Mouse (Mus musculus): ENCODE measurements at regions not wholly inside any gene's neighbourhood (a gene's known extent, or its start where the extent isn't known, plus 50 kb on each side); places are given as distances from the start of the nearest gene placed in this dataset.

DNA sequence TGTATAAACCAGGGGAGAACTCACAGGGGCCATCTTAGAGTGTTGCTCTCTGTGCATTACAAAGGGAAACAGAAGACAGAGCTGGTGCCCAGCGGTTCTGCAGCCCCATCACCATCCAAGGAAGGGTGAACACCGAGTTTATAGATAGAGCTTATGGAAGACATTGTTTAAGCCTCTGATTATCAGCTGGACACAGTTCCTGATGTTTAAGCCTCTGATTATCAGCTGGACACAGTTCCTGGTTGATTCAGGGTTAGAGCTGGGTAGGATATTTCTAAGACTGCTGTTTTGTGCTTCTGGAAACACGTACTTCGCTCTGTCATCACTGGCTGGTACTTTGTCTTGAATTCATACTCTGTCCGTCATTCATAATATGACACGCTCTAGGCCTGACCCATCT is 79.9 kb upstream of the Prickle1 start:
- ATAC-seq (replicated peaks; ENCODE audit: low FRiP score, low TSS enrichment, poor library complexity, severe bottlenecking): no peak

DNA sequence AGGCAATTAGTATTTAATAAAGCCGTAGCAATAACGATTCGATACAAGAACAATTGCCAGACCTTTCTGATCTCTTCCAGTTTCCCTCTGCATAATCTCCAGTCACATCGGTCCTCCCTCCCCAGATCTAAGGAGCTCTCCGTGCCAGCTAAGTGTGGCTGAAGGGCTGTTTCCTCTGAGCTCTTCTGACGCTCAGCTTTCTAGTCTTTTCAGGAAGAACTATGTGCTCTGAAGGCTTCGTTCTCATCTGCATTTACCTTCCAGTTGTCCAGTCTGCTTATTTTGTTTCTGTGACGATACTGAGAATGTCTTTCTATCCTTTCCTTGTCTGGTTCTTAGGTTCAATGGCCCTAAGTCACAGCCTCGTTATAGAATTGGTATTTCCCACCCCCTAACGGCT is 78.3 kb upstream of the Prickle1 start:
- no peak for ATAC-seq (replicated peaks; ENCODE audit: low FRiP score, low TSS enrichment, poor library complexity, severe bottlenecking)

DNA sequence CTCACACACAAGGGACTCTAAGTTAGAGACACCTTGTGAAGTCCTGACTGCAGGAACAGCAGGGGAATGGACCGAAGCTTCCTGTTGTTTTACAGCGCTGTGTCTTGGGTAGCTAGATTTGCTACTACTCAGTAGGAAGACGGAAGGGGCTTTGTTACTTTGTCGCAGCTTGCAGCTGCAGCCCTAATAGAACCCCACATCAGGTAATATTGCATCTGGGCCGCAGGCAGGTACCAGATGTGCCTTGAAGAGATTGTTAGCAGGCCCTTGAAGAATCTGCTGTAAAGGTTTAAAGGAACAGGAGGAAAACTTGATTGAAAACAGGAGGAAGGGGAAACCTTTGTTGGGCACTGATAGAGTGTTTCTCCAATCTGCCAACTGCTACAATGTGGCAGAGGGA is 68.2 kb upstream of the Prickle1 start:
- no peak for ATAC-seq (replicated peaks; ENCODE audit: low FRiP score, low TSS enrichment, poor library complexity, severe bottlenecking)

DNA sequence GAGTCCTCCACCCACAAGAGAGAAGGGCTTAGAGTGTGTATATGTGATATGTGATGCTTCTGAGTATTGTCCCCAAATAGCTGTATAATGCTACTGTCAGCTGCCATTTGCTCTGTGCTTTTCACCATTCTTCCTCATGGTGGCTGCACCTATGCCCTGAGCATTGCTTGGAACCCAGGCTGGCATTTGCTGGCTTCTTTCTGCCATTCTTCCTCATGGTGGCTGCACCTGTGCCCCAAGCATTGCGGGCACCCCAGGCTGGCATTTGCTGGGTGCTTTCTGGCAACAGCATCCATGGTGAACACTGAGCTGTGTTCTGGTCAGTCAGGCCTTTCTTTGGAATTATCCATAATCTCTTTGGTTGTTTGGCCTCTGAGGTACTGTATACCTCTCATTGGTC is 66.9 kb upstream of the Prickle1 start:
- no peak for ATAC-seq (replicated peaks; ENCODE audit: low FRiP score, low TSS enrichment, poor library complexity, severe bottlenecking)

DNA sequence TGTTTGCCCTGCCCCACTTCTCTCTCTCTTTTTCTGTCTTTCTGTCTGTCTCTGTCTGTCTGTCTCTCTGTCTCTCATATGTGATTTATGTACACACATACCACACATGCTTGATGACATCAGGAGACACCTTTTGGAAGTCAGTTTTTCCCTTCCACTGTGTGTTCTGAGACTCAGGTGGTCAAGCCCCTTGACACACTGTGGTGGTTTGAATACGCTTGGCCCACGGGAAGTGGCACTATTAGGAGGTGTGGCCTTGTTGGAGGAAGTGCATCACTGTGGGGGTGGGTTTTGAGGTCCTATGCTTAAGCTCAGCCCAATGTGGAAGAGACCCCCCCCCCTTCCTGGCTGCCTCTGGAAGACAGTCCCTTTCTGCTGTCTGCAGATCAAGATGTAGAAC is 66.1 kb upstream of the Prickle1 start:
- ATAC-seq (replicated peaks; ENCODE audit: low FRiP score, low TSS enrichment, poor library complexity, severe bottlenecking): no peak

DNA sequence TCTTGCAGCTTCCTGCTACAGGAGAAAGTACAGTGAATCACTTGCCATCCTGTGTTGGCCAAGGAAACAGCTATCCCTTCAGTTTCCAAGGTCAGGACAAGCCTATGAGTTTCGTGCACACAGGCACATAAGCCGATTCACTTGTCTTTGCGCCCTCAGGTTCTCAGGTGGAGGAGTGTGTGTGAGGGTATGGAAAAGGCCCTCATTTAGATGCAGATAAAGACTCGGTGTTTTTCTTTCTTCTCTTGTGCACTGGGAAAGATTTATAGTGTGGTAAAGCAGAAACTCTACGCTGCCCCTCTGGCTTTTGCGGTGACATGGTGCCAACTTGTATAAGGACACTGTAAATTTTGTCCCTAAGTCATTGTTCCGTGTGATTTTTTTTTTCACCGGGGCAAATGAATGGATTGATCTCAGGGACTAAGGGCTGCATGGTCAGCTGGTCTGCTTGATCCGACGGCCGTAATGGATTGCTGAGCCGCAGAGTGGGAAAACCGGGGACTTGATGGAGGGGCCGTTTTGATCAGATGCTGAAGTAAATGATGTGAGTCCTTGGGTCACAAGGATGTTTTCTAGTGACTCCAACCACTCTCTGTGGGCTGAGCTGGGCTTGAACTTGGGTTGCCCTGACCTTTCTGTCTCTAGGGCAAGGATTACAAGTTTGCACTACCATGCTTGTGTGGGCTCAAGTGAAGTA is 65.4 kb upstream of the Prickle1 start:
- no peak for ATAC-seq (replicated peaks; ENCODE audit: low FRiP score, low TSS enrichment, poor library complexity, severe bottlenecking)

DNA sequence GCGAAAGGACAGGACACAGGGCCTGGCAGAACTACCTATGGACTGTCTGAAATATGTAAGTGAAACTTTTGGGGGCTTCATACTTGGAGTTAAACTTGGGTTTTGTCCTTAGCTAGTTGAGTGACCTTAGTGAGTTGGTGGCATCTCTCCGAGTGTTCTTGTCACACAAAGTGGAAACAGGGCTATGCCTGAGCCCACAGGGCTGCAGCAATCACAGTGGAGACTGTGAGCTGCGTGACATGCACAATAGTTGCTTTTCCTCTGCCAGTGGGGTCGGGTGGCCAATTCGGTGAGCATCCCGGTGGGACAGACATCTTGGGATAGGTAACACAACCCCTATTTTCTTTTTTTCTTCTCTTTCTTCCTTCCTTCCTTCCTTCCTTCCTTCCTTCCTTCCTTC is 61.5 kb upstream of the Prickle1 start:
- no peak for ATAC-seq (replicated peaks; ENCODE audit: low FRiP score, low TSS enrichment, poor library complexity, severe bottlenecking)

DNA sequence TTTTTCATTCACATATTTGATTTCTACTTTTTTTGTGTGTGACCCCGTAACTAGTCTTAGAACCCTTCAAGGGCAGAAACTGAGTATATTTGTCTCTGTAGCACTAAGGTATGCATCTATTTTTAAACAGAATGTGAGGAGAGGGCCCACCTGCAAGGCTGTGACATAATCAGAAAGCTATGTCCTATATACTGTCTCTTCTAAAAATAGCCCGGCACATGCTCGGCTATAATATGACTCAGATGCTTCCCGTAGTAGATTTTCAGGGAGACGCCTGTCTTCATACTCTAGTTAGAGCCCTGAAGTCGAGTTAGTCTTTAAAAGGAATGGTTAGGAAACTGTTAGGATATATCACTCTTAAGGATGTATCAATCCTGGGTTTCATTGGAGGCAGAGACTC is 61.0 kb upstream of the Prickle1 start:
- no peak for ATAC-seq (replicated peaks; ENCODE audit: low FRiP score, low TSS enrichment, poor library complexity, severe bottlenecking)

DNA sequence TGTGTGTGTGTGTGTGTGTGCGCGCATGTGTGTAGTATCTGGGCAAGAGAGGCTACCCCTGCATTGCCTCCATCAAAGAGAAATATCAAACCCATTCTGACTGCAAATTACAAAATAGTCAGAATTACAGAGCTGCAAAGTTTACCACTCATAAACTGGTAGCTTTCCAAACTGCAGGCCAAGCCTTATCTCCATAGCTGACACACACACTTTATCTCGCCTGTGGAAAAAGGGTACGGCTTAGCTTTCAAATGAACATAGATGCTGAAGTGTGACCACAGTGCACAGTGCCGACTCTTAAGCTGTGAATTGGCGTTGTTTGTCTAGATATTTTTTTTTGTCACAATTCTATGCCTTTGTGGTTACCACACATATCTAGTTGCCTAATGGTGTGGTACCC is 60.1 kb upstream of the Prickle1 start:
- peak; percentile 61; the same call in 1 of the 2 replicates for ATAC-seq (replicated peaks; ENCODE audit: low FRiP score, low TSS enrichment, poor library complexity, severe bottlenecking)

DNA sequence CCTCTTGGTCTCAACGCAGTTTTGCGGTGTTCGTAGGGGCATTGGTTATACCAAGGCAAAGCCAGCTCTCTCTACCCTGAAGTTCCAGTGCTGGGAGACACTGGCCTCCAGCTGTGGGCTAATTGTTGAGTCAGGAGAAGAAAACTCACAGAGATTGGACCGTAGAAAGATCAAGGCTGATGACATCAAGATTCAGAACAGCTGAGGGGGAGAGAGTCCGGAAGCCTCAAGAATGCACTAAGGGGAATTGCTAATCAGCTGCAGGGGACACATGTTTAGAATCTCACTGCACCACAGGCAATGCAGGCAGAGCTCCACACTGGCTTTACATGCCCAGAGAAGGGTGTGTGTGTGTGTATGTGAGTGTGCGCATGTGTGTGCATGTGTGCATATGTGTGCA is 59.6 kb upstream of the Prickle1 start:
- no peak for ATAC-seq (replicated peaks; ENCODE audit: low FRiP score, low TSS enrichment, poor library complexity, severe bottlenecking)

DNA sequence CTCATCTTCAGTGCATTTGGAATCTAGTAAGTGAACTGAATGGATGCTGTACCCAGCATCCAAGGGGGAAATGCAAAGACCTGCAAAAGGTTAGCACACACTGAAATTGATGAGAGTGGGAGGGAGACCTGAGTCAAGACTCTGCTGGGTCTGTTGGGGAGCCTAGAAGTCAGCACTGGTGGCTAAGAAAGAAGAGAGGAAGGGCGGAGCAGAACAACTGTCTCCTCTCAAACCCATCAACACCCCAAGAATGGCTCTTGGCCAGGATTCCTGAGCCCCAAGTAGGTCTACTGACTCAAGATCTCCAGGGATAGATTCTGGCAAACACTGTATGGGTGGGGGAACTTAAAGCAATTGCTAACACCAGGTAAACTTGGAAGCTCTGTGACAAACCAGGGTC is 57.7 kb upstream of the Prickle1 start:
- no peak for ATAC-seq (replicated peaks; ENCODE audit: low FRiP score, low TSS enrichment, poor library complexity, severe bottlenecking)

DNA sequence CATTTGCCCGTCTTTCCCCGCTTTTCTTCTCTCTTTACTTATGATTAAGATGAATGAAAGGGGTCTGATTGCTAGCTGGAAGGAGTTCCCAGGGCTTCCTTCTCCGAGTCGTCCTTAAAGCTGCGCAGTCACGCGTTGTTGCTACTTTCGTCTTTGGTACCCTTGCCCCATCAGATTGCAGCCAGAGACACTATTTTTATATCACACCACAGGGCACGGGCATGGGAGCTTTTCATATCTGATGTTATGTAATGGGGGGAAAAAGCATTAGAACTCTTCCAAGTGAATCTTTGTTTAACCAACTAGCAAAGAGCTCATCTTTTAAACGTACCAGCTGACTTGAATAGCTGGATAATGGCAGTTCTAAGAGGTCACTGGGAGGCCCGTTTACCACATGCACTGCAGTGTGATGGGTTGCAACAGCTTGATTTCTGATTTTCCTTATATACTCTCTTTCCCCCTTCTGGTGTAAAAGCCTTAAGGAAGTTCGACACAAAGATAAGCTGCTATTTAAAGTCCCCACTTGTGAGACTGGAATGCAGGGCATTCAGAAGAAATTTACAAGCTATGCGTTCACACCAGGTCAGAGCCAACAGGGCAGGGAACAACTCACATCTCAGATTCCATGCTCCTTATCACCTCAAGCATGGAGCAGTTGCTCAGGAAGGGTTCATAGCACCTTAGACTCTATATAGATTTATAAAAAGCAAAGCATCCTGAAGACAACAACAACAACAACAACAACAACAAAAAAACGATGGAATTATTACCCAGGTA is 55.5 kb upstream of the Prickle1 start:
- no peak for ATAC-seq (replicated peaks; ENCODE audit: low FRiP score, low TSS enrichment, poor library complexity, severe bottlenecking)

DNA sequence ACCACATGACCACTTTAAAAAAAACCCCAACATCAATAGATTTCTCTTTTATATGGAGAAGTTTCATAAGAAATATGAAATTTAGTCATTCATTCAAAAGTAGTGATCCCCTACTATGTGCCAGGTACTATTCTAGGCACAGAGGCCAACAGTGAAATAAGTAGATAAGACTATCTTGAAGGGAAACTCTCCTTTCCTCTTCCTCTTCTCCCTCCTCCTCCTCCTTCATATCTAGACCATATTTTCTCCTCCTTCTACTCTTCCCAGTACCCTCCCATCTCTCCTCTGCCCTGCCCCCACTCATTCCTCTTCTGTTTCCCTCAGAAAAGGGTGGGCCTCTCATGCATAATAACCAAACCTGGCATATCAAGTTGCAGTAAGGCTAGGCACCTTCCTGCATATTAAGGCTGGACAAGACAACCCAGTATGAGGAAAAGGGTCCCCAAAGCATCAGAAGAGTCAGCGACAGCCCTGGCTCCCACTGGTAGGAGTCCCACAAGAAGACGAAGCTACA is 54.4 kb upstream of the Prickle1 start:
- no peak; the same call in 1 of the 2 replicates for ATAC-seq (replicated peaks; ENCODE audit: low FRiP score, low TSS enrichment, poor library complexity, severe bottlenecking)

DNA sequence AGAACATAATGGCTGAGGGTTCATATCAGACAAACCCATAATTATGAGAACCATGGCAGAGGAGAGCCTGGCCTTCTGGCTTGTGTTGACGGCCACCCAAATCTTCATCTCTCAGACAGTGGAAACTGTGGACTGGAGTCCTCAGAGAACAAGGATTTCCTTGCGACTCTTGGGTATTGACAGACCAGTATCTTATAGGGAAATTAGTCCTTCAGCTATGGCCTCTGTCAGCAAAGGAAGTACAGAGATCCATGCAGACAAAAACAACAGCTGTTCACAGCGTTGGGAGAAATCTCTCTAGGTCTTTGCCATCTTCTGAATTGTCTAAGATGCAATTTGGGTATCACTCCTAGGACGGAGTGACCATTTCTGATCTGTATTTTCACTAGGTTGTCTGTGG is 53.0 kb upstream of the Prickle1 start:
- ATAC-seq (replicated peaks; ENCODE audit: low FRiP score, low TSS enrichment, poor library complexity, severe bottlenecking): no peak

DNA sequence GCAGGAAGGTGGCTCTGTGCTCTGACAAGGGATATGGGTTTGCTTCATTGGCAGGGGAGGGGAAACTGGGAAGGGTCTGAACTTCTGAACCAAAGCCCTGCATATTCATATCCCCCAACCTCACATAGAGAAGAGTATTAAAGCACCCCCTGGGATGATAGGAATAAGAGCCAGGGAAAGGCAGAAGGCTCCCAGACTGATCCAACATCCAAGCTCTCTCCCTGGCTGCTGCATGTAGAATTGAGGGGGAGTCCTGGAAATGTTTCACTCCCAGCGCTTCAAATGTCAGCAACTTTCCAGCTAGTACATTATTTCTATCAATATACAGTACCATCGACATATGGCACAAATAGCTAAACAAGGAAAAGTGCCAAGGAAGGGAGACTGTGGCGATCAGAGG is 51.1 kb upstream of the Prickle1 start:
- no peak for ATAC-seq (replicated peaks; ENCODE audit: low FRiP score, low TSS enrichment, poor library complexity, severe bottlenecking)

DNA sequence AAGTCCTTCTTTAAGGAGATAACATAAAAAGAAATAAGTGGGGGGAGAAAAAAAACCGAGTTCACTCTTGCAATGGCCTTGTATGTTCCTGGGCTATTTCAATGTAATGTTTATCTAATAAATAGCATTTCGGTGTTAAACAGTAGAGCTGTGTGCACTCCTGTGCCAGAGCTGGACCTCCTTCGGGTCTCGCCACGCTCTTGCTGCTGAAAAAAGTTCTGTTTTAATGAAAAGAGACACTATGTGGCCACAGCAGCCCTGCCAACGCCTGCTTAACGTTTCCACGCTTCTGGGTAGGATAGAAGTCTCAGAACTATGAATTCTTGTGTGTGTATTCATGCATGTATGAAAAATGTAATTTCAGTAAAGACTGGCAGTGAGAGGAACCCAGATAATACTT is 50.3 kb upstream of the Prickle1 start:
- ATAC-seq (replicated peaks; ENCODE audit: low FRiP score, low TSS enrichment, poor library complexity, severe bottlenecking): no peak
